Mouse (Mus musculus): ENCODE measurements around the gene Tec. TPM values are rescaled to one million over a fixed set of nuclear protein-coding genes. Genes with fewer than 3 reads are reported as not detected.
"Not testable (repeated sequence)": the region's sequence is repeated elsewhere in the genome, so short reads cannot be mapped to it uniquely, and the experiment has no call there.

Gene Tec
- polyA plus RNA-seq, 1 experiment, result 12.2 TPM

- Histone ChIP-seq H3K4me1 (ENCODE audit: control insufficient read depth, insufficient read depth, insufficient read length) (peaks cover 23% of the 10 kb centered on the region), H3K36me3 (ENCODE audit: control insufficient read depth, insufficient read depth, low read length) (peaks cover 7% of the 10 kb centered on the region), H3K27ac (ENCODE audit: insufficient read depth, low read length) (peak overlapping the region; percentile 53; the same call in 1 of the 2 replicates), H3K27me3 (ENCODE audit: control insufficient read depth, insufficient read depth, low read length) (no peaks in the 10 kb centered on the region), H3K4me3 (ENCODE audit: extremely low read depth, insufficient read depth, insufficient read length) (no peak overlapping the region)
- WGBS, result 44% methylated on average over 5 of the region's 5 CpGs
- TF ChIP-seq POLR2A (IDR thresholded peaks at IDR 0.05; ENCODE audit: low read depth, low read length) (no peak), CTCF (IDR thresholded peaks at IDR 0.05; ENCODE audit: extremely low read depth, insufficient read depth, insufficient read length, insufficient replicate concordance) (no peak)
- no peak for DNase-seq (ENCODE audit: low read depth in 1 of 2, low spot score in 2 of 2)
These were observed 40.8 kb downstream of the Tec start for GRCm38 (mm10) chr5:72827435-72827834.

GRCm38 (mm10) chr5:72826445-72826844 lies 41.8 kb downstream of the Tec start:
- 75% methylated on average over 3 of the region's 3 CpGs for WGBS
- TF ChIP-seq CTCF (IDR thresholded peaks at IDR 0.05; ENCODE audit: extremely low read depth, insufficient read depth, insufficient read length, insufficient replicate concordance) (no peak), POLR2A (IDR thresholded peaks at IDR 0.05; ENCODE audit: low read depth, low read length) (no peak)
- Histone ChIP-seq H3K36me3 (ENCODE audit: control insufficient read depth, insufficient read depth, low read length) (peaks cover 13% of the 10 kb centered on the region), H3K27me3 (ENCODE audit: control insufficient read depth, insufficient read depth, low read length) (no peaks in the 10 kb centered on the region), H3K4me3 (ENCODE audit: extremely low read depth, insufficient read depth, insufficient read length) (no peak overlapping the region), H3K27ac (ENCODE audit: insufficient read depth, low read length) (no peak overlapping the region), H3K4me1 (ENCODE audit: control insufficient read depth, insufficient read depth, insufficient read length) (peaks cover 19% of the 10 kb centered on the region)
- DNase-seq (ENCODE audit: low read depth in 1 of 2, low spot score in 2 of 2), result no peak

GRCm38 (mm10) chr5:72820651-72821050 lies 47.6 kb downstream of the Tec start:
- WGBS, result 20% methylated on average over 3 of the region's 3 CpGs
- Histone ChIP-seq H3K27ac (ENCODE audit: insufficient read depth, low read length) (no peak overlapping the region), H3K4me3 (ENCODE audit: extremely low read depth, insufficient read depth, insufficient read length) (no peak overlapping the region), H3K27me3 (ENCODE audit: control insufficient read depth, insufficient read depth, low read length) (no peaks in the 10 kb centered on the region), H3K36me3 (ENCODE audit: control insufficient read depth, insufficient read depth, low read length) (peaks cover 15% of the 10 kb centered on the region), H3K4me1 (ENCODE audit: control insufficient read depth, insufficient read depth, insufficient read length) (peaks cover 26% of the 10 kb centered on the region)
- TF ChIP-seq CTCF (IDR thresholded peaks at IDR 0.05; ENCODE audit: extremely low read depth, insufficient read depth, insufficient read length, insufficient replicate concordance) (no peak), POLR2A (IDR thresholded peaks at IDR 0.05; ENCODE audit: low read depth, low read length) (no peak)
- DNase-seq (ENCODE audit: low read depth in 1 of 2, low spot score in 2 of 2), result no peak

GRCm38 (mm10) chr5:72820036-72820640 lies 48.1 kb downstream of the Tec start:
- no peak overlapping the region for H3K27ac ChIP-seq (ENCODE audit: insufficient read depth, low read length)
- H3K4me1 ChIP-seq (ENCODE audit: control insufficient read depth, insufficient read depth, insufficient read length), result peaks cover 30% of the 10 kb centered on the region
- WGBS, result 84% methylated on average over 8 of the region's 8 CpGs
- peaks cover 15% of the 10 kb centered on the region for H3K36me3 ChIP-seq (ENCODE audit: control insufficient read depth, insufficient read depth, low read length)
- no peaks in the 10 kb centered on the region for H3K27me3 ChIP-seq (ENCODE audit: control insufficient read depth, insufficient read depth, low read length)
- no peak overlapping the region for H3K4me3 ChIP-seq (ENCODE audit: extremely low read depth, insufficient read depth, insufficient read length)
- no peak for DNase-seq (ENCODE audit: low read depth in 1 of 2, low spot score in 2 of 2)
- TF ChIP-seq CTCF (IDR thresholded peaks at IDR 0.05; ENCODE audit: extremely low read depth, insufficient read depth, insufficient read length, insufficient replicate concordance), result no peak
- TF ChIP-seq POLR2A (IDR thresholded peaks at IDR 0.05; ENCODE audit: low read depth, low read length), result no peak

- 35% methylated on average over 5 of the region's 5 CpGs for WGBS
- TF ChIP-seq POLR2A (IDR thresholded peaks at IDR 0.05; ENCODE audit: low read depth, low read length) (no peak), CTCF (IDR thresholded peaks at IDR 0.05; ENCODE audit: extremely low read depth, insufficient read depth, insufficient read length, insufficient replicate concordance) (no peak)
- Histone ChIP-seq H3K4me3 (ENCODE audit: extremely low read depth, insufficient read depth, insufficient read length) (no peak overlapping the region), H3K27me3 (ENCODE audit: control insufficient read depth, insufficient read depth, low read length) (no peaks in the 10 kb centered on the region), H3K36me3 (ENCODE audit: control insufficient read depth, insufficient read depth, low read length) (peaks cover 11% of the 10 kb centered on the region), H3K27ac (ENCODE audit: insufficient read depth, low read length) (peak overlapping the region; percentile 45), H3K4me1 (ENCODE audit: control insufficient read depth, insufficient read depth, insufficient read length) (peaks cover 38% of the 10 kb centered on the region)
- no peak for DNase-seq (ENCODE audit: low read depth in 1 of 2, low spot score in 2 of 2)
These were observed 49.6 kb downstream of the Tec start for GRCm38 (mm10) chr5:72818513-72819180.

GRCm38 (mm10) chr5:72817523-72818091 lies 50.7 kb downstream of the Tec start:
- 8% methylated on average over 10 of the region's 10 CpGs for WGBS
- Histone ChIP-seq H3K27ac (ENCODE audit: insufficient read depth, low read length) (peak overlapping the region; percentile 79), H3K4me3 (ENCODE audit: extremely low read depth, insufficient read depth, insufficient read length) (no peak overlapping the region), H3K4me1 (ENCODE audit: control insufficient read depth, insufficient read depth, insufficient read length) (peaks cover 42% of the 10 kb centered on the region), H3K27me3 (ENCODE audit: control insufficient read depth, insufficient read depth, low read length) (no peaks in the 10 kb centered on the region), H3K36me3 (ENCODE audit: control insufficient read depth, insufficient read depth, low read length) (peaks cover 8% of the 10 kb centered on the region)
- no peak for TF ChIP-seq CTCF (IDR thresholded peaks at IDR 0.05; ENCODE audit: extremely low read depth, insufficient read depth, insufficient read length, insufficient replicate concordance)
- TF ChIP-seq POLR2A (IDR thresholded peaks at IDR 0.05; ENCODE audit: low read depth, low read length), result no peak
- peak in 1 of 2 experiments; percentile 56 for DNase-seq (ENCODE audit: low read depth in 1 of 2, low spot score in 2 of 2)

GRCm38 (mm10) chr5:72816960-72817359 lies 51.3 kb downstream of the Tec start:
- Histone ChIP-seq H3K27ac (ENCODE audit: insufficient read depth, low read length) (peak overlapping the region; percentile 55; the same call in 1 of the 2 replicates), H3K4me1 (ENCODE audit: control insufficient read depth, insufficient read depth, insufficient read length) (peaks cover 42% of the 10 kb centered on the region)
- H3K27me3 ChIP-seq (ENCODE audit: control insufficient read depth, insufficient read depth, low read length); H3K36me3 ChIP-seq (ENCODE audit: control insufficient read depth, insufficient read depth, low read length); DNase-seq (ENCODE audit: low read depth in 1 of 2, low spot score in 2 of 2); H3K4me3 ChIP-seq (ENCODE audit: extremely low read depth, insufficient read depth, insufficient read length): not testable (repeated sequence)
- 80% methylated on average over 7 of the region's 7 CpGs for WGBS
